Mouse (Mus musculus) embryonic facial prominence, embryonic 15.5 days (tissue): ENCODE results near the gene Ipo4. TPM values are rescaled to one million over a fixed set of nuclear protein-coding genes. Genes with fewer than 3 reads are reported as not detected.

ENCODE experiments used
- ATAC-seq: fragments of 200-750 bp; cut with Nextera tagmentation; 2 replicates; pipeline ENCODE4 v1.8.0; 2017; ENCODE audit warnings: low read depth, moderate TSS enrichment; ENCODE audit not compliant: insufficient number of reproducible peaks, low FRiP score, low TSS enrichment
- H3K27ac ChIP-seq: fragments of 300-500 bp; sonication (generic); replicated peaks from 2 replicates; pipeline ENCODE4 v1.5.1; 2015; ENCODE audit warnings: mild to moderate bottlenecking, inconsistent platforms
- H3K27me3 ChIP-seq: fragments of 300-500 bp; sonication (generic); 2 replicates; pipeline ENCODE4 v1.6.1; 2015; ENCODE audit warnings: inconsistent platforms
- H3K36me3 ChIP-seq: fragments of 300-500 bp; sonication (generic); 2 replicates; pipeline ENCODE4 v1.6.1; 2015; ENCODE audit warnings: mild to moderate bottlenecking, inconsistent platforms
- H3K4me1 ChIP-seq: fragments of 300-500 bp; sonication (generic); 2 replicates; pipeline ENCODE4 v1.6.1; 2015; ENCODE audit warnings: inconsistent platforms
- H3K4me2 ChIP-seq: fragments of 300-500 bp; sonication (generic); replicated peaks from 2 replicates; pipeline ENCODE4 v1.6.1; 2015; ENCODE audit warnings: mild to moderate bottlenecking, inconsistent platforms
- H3K4me3 ChIP-seq: fragments of 300-500 bp; sonication (generic); replicated peaks from 2 replicates; pipeline ENCODE4 v1.5.1; 2015; ENCODE audit warnings: mild to moderate bottlenecking, inconsistent platforms
- H3K9ac ChIP-seq: fragments of 300-500 bp; sonication (generic); 2 replicates; pipeline ENCODE4 v1.6.1; 2015; ENCODE audit warnings: inconsistent platforms
- H3K9me3 ChIP-seq: fragments of 300-500 bp; sonication (generic); replicated peaks from 2 replicates; pipeline ENCODE4 v1.6.1; 2016; ENCODE audit warnings: inconsistent platforms
- WGBS: fragments of 180-500 bp; shearing (Covaris S2); methylation state at CpG from one replicate; pipeline ENCODE4 v1.1.7; 2015; 5-methylcytosine and 5-hydroxymethylcytosine counted together
- polyA plus RNA-seq: library from polyadenylated mRNA; unstranded; fragments of >200 nt; fragmentation: Nextera tagmentation; extraction: Ambion mirVana; gene quantifications from 2 replicates; pipeline ENCODE4 v1.2.1, GENCODE M21; 2015

Gene Ipo4
- polyA plus RNA-seq, 1 experiment from 2014 or later = 122 TPM

DNA sequence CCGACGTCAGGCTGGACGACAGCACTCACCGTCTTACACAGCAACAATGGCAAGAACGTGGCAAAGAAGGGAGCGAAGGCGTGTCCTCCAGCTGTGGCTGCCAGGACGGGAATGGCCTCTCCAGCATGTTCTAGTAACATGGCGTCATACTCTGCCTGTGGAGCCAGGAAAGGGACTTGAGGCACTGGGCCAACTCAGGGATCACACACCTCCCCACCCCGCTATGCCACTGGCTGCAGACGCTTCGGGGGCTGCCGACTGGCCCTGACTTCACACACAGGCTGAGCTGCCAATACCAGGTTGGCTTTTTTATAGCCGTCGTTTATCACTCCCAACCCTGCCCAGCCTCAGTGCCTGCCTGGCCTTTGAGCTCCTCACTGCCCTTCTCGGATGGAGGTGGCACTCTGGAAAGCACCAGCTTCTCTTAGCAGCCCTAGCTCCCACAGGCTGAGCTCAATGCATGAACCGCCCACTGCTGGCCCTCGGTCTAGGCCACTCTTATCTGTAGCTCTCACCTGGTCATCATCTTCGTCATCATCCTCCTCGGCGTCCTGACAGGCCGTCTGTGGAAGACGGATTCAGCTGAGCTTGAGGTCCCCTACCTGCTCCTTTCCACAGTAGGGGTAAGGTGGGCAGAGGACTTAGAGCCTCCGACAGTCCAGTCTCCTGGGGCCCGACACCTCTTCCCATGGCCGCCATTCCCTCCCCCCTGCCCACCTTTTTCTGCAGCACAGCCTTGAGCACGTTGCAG lies 7.5 kb downstream of the Ipo4 start:
- Histone ChIP-seq H3K4me1 (0 out of 2 replicates have a peak, but pooled peaks cover 4% of the 10 kb centered on the region), H3K27me3 (no peaks in the 10 kb centered on the region), H3K36me3 (peaks cover 87% of the 10 kb centered on the region), H3K9me3 (no peaks in the 10 kb centered on the region), H3K9ac (no peak overlapping the region), H3K4me2 (no peak overlapping the region), H3K4me3 (no peak overlapping the region), H3K27ac (no peak overlapping the region)
- ATAC-seq = no peak
- 91% methylated on average over 27 of the region's 27 CpGs for WGBS

DNA sequence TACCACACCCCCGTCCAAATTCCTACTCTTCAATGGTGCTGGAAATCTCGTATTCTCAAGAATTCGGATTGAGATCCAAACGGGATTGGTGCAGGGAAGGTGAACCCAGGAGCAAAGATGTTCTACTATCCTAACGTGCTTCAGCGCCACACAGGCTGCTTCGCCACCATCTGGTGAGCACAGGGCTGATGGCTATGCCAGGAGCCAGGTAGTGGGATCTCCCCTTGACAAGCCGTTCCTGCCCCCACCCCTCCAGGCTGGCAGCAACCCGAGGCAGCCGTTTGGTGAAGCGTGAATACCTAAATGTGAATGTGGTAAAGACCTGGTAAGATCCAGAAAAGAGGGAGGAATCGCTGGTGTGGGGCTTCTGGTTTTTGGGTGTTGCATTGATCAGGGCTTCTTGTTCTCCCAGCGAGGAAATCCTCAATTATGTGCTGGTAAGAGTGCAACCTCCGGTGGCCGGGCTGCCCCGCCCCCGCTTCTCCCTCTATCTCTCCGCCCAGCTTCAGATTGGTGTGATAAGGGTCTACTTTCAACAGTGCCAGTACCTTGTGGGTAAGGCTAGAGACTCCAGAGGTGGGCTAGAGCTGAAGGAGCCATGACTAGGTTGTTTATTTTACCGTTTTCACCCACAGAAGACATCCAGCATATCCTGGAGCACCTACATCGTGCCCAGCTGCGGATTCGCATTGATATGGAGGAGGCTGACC lies 17.1 kb downstream of the Ipo4 start:
- no peak overlapping the region for H3K27ac ChIP-seq
- H3K9ac ChIP-seq = no peak overlapping the region
- 42% methylated on average over 22 of the region's 22 CpGs for WGBS
- ATAC-seq = no peak
- H3K4me3 ChIP-seq = no peak overlapping the region
- peak overlapping the region; percentile 22 for H3K4me2 ChIP-seq
- no peaks in the 10 kb centered on the region for H3K27me3 ChIP-seq
- no peaks in the 10 kb centered on the region for H3K36me3 ChIP-seq
- H3K9me3 ChIP-seq = no peaks in the 10 kb centered on the region
- no peaks in the 10 kb centered on the region for H3K4me1 ChIP-seq

DNA sequence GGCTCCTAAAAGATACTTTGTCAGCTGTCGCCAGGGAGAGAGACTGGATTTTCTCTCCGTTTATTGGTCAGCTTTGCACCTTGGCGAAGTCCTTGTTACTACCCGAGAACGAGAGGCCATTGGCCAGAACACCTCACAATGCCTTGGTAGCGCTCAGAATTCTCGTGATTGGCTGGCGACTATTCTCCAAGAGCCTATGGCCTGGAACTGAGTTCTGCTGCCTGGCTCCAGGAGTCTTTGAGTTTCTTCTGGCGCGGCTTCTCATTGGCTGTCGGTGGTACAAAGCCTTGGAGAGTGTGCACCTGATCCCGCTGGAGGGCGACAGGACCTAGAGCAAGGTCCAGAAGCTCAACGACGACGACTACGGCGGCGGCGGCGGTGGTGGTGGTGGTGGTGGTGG lies 17.9 kb downstream of the Ipo4 start, which contains the start of gene Rec8:
Gene Rec8 (plus strand): TSS at position 216 of the 400 bp plus-strand sequence.
- Histone ChIP-seq H3K4me3 (no peak within 1 kb of the TSS), H3K36me3 (no peaks in the 10 kb centered on the region), H3K4me2 (peak within 1 kb of the TSS; percentile 22), H3K27ac (no peak within 1 kb of the TSS), H3K4me1 (no peaks in the 10 kb centered on the region), H3K27me3 (no peaks in the 10 kb centered on the region), H3K9me3 (no peaks in the 10 kb centered on the region), H3K9ac (no peak within 1 kb of the TSS)
- WGBS = 25% methylated on average over 21 of the region's 21 CpGs
- ATAC-seq = peak; percentile 70; the same call in 1 of the 2 replicates

DNA sequence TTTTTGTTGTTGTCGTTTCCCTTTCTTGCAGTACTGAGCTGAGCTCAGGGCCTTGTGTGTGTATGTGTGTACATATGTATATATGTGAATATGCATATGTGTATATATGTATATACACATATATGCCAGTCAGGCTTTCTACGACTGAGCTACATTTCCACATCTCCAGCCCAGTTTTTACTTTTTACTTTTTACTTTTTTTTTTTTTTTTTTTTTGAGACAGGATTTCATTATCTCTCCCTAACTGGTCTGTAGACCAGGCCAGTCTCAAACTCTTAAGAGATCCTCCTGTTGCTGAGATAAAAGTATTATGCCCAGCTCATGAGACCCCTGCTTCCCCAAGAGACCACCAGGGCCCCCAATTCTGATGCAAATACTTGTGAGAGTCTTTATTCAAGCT lies 18.9 kb downstream of the Ipo4 start:
- ATAC-seq = no peak
- H3K4me3 ChIP-seq = no peak overlapping the region
- no peaks in the 10 kb centered on the region for H3K36me3 ChIP-seq
- no peaks in the 10 kb centered on the region for H3K4me1 ChIP-seq
- no peak overlapping the region for H3K27ac ChIP-seq
- WGBS = 83% methylated on average over 2 of the region's 2 CpGs
- no peaks in the 10 kb centered on the region for H3K9me3 ChIP-seq
- H3K9ac ChIP-seq = no peak overlapping the region
- no peak overlapping the region for H3K4me2 ChIP-seq
- no peaks in the 10 kb centered on the region for H3K27me3 ChIP-seq

DNA sequence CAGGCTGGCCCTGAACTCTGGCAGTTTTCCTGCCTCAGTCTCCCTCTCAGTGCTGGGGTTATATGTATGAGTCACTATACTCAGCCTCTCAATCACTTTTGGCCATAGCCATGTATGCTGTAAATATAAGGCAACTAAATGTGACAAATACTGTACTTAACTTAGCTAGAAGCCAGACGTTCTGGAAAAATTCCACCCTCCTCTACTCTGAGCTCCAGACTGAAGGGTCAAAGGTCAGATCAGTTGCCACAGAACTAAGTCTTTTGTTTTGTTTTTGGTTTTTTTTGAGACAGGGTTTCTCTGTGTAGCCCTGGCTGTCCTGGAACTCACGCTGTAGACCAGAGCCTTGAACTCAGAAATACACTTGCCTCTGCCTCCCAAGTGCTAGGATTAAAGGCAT lies 19.9 kb downstream of the Ipo4 start:
- no peak overlapping the region for H3K27ac ChIP-seq

DNA sequence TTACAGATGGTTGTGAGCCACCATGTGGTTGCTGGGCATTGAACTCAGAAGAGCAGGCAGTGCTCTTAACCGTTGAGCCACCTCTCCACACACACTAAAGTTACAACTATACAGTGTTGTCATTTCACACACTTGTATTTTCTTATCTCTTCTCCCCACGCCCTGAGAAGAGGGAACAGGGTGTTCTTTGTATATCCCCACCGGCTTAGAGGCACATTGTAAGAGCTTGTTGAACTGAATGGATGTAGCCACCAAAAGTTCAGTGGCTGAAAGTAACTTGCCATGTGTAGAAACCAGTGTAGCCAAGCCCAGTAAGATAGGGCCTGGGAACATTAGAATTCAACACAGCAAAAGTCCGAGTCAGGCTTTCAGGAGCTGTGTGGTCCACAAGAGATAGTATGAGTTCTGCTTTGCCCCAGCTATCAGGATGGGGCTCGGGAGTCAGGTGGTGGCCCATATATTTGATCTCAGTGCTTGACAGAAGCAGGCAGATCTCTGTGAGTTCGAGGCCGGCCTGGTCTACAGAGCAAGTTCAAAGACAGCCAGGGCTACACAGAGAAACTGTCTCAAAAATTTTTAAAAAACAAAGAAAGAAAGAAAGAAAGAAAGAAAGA lies 21.1 kb downstream of the Ipo4 start:
- WGBS = 75% methylated on average over 7 of the region's 7 CpGs

More for the DNA sequence above, 19.9 kb downstream of the Ipo4 start:
- H3K27me3 ChIP-seq = no peaks in the 10 kb centered on the region
- 30% methylated on average over 2 of the region's 2 CpGs for WGBS
- H3K9ac ChIP-seq = no peak overlapping the region
- no peak for ATAC-seq
- H3K4me3 ChIP-seq = no peak overlapping the region
- H3K9me3 ChIP-seq = no peaks in the 10 kb centered on the region
- H3K36me3 ChIP-seq = no peaks in the 10 kb centered on the region
- H3K4me2 ChIP-seq = no peak overlapping the region
- H3K4me1 ChIP-seq = no peaks in the 10 kb centered on the region

DNA sequence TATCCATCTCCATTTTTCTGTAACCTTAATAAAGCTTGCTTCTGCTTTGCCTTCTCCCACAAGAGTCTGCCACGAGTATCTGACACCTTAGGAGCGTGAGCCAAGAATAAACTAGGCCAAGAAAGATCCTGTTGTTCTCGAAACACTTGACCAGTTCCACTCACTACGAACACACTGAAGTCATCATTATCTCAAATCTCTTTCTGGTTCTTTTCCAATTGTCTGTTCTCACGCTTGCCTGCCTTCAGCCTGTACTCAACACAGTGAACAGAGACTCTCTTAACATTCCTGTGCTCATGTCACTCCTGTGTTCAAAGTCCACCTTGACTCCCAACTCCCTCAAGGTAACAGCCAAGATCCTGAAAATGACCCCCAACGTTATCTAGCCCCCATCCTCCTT lies 22.4 kb downstream of the Ipo4 start:
- Histone ChIP-seq H3K27me3 (no peaks in the 10 kb centered on the region), H3K9ac (no peak overlapping the region), H3K4me2 (no peak overlapping the region), H3K4me3 (no peak overlapping the region), H3K27ac (no peak overlapping the region), H3K36me3 (peaks cover 17% of the 10 kb centered on the region), H3K9me3 (no peaks in the 10 kb centered on the region), H3K4me1 (no peaks in the 10 kb centered on the region)
- WGBS = 62% methylated on average over 6 of the region's 6 CpGs
- no peak for ATAC-seq

More for the DNA sequence above, 21.1 kb downstream of the Ipo4 start:
- no peak for ATAC-seq
- Histone ChIP-seq H3K36me3 (peaks cover 5% of the 10 kb centered on the region; the same call in 1 of the 2 replicates), H3K4me2 (no peak overlapping the region), H3K27ac (no peak overlapping the region), H3K9ac (no peak overlapping the region), H3K4me1 (no peaks in the 10 kb centered on the region), H3K4me3 (no peak overlapping the region), H3K27me3 (no peaks in the 10 kb centered on the region), H3K9me3 (no peaks in the 10 kb centered on the region)

DNA sequence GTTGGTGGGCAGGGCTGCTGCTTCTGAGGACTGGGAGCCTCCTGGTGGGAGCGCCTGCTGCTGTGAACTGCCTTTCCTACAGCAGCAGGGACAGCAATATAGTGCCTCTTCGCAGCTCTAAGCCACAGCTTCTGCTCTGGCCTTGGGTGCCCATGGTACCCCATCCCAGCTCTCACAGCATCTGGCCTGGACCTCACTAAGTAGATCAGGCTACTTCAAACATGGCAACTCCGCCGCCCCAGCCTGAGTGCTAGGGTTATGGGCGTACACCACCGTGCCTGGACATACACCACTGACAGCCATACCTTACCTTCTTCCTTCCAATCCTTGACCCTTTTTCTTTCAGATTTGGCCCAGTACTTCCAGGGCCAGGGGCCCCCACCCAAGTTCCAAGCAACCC lies 27.4 kb downstream of the Ipo4 start:
- Histone ChIP-seq H3K4me3 (no peak overlapping the region), H3K27ac (no peak overlapping the region), H3K4me1 (peaks cover 17% of the 10 kb centered on the region), H3K9ac (no peak overlapping the region), H3K9me3 (no peaks in the 10 kb centered on the region), H3K4me2 (no peak overlapping the region), H3K27me3 (no peaks in the 10 kb centered on the region), H3K36me3 (peaks cover 45% of the 10 kb centered on the region)
- WGBS = 91% methylated on average over 6 of the region's 6 CpGs
- no peak for ATAC-seq

DNA sequence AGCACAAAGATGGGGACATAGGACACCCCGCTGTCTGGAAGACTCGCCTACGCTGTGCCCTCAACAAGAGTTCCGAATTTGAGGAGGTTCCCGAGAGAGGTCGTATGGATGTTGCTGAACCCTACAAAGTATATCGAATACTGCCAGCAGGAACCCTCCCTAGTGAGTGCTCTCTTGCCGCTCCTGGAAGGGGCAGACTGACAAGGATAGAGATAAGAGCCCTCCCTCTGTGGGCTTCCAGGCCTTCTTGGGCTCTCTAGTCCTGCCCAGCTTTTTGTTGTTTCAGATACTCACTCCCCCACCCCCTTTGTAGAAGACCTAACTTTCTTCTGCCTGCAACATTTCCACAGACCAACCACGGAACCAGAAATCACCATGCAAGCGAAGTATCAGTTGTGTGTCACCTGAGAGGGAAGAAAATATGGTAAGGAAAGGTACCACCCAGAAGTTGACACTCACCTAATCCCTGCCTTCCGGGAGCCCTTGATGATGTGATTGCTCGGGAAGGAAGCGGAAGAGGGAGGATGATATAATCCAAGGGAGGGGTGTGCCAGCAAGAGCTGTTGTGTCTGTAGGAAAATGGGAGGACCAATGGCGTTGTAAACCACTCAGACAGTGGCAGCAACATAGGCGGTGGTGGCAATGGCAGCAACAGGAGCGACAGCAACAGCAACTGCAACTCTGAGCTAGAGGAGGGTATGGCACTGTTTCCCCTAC lies 29.9 kb downstream of the Ipo4 start:
- H3K27ac ChIP-seq = no peak overlapping the region
- no peak overlapping the region for H3K4me2 ChIP-seq
- no peak overlapping the region for H3K9ac ChIP-seq
- H3K4me1 ChIP-seq = peaks cover 19% of the 10 kb centered on the region
- WGBS = 89% methylated on average over 16 of the region's 16 CpGs
- no peaks in the 10 kb centered on the region for H3K9me3 ChIP-seq
- no peak overlapping the region for H3K4me3 ChIP-seq
- H3K36me3 ChIP-seq = peaks cover 66% of the 10 kb centered on the region
- no peak for ATAC-seq
- H3K27me3 ChIP-seq = no peaks in the 10 kb centered on the region

DNA sequence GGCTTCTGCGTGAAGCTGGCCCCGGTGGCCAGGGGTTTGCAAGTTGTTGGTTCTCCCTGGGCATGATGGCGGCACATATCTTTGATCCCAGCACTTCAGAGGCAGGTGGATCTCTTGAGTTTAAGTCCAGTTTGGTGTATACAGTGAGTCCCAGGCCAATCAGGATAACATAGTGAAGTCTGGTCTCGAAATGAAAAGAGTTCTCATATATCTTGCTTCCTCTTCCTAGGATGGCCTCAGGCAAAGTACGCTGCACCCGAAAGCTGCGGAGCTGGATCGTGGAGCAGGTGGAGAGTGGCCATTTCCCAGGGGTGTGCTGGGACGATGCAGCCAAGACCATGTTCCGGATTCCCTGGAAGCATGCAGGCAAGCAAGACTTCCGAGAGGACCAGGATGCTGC lies 30.9 kb downstream of the Ipo4 start:
- H3K27ac ChIP-seq = no peak overlapping the region
- 0 out of 2 replicates have a peak overlapping the region, but pooled peaks have one; percentile 8 for H3K4me2 ChIP-seq

More for the DNA sequence above, 30.9 kb downstream of the Ipo4 start:
- Histone ChIP-seq H3K4me3 (peak overlapping the region; percentile 39; the same call in 1 of the 2 replicates), H3K4me1 (peaks cover 19% of the 10 kb centered on the region), H3K9me3 (no peaks in the 10 kb centered on the region), H3K9ac (no peak overlapping the region), H3K27me3 (no peaks in the 10 kb centered on the region), H3K36me3 (peaks cover 72% of the 10 kb centered on the region)
- 80% methylated on average over 11 of the region's 11 CpGs for WGBS
- ATAC-seq = no peak
